Mouse (Mus musculus) liver, embryonic 11.5 days (tissue): Measurements from ENCODE around the gene Tmem217. TPM values are rescaled to one million over a fixed set of nuclear protein-coding genes. Genes with fewer than 3 reads are reported as not detected.

ENCODE experiments used
- ATAC-seq: fragments of 200-750 bp; cut with Nextera tagmentation; replicated peaks from 2 replicates; pipeline ENCODE4 v1.8.0; 2017; ENCODE audit warnings: moderate number of reproducible peaks, mild to moderate bottlenecking, moderate TSS enrichment, moderate library complexity; ENCODE audit not compliant: low FRiP score
- DNase-seq: peaks from one replicate; pipeline ENCODE4 v3.0.0-alpha.2; 2017; ENCODE audit warnings: low spot score
- H3K27ac ChIP-seq: fragments of 300-500 bp; sonication (generic); 2 replicates; pipeline ENCODE4 v1.5.1; 2014; ENCODE audit warnings: mild to moderate bottlenecking, low read depth, low read length, control low read depth
- H3K27me3 ChIP-seq: fragments of 300-500 bp; sonication (generic); replicated peaks from 2 replicates; pipeline ENCODE4 v1.6.1; 2014; ENCODE audit warnings: low read length, mixed read lengths; ENCODE audit not compliant: control insufficient read depth, insufficient read depth
- H3K36me3 ChIP-seq: fragments of 300-500 bp; sonication (generic); 2 replicates; pipeline ENCODE4 v1.6.1; 2014; ENCODE audit warnings: mild to moderate bottlenecking, low read length, moderate library complexity, mixed read lengths; ENCODE audit not compliant: control insufficient read depth, insufficient read depth
- H3K4me1 ChIP-seq: fragments of 300-500 bp; sonication (generic); replicated peaks from 2 replicates; pipeline ENCODE4 v1.6.1; 2014; ENCODE audit warnings: low read length, mixed read lengths; ENCODE audit not compliant: control insufficient read depth, insufficient read depth
- H3K4me2 ChIP-seq: fragments of 300-500 bp; sonication (generic); 2 replicates; pipeline ENCODE4 v1.6.1; 2014; ENCODE audit warnings: mild to moderate bottlenecking, control low read depth, moderate library complexity
- H3K4me3 ChIP-seq: fragments of 300-500 bp; sonication (generic); 2 replicates; pipeline ENCODE4 v1.5.1; 2014; ENCODE audit warnings: low read depth, low read length, control low read depth
- H3K9ac ChIP-seq: fragments of 300-500 bp; sonication (generic); 2 replicates; pipeline ENCODE4 v1.6.1; 2014; ENCODE audit warnings: low read depth, low read length, control low read depth
- H3K9me3 ChIP-seq: fragments of 300-500 bp; sonication (generic); 2 replicates; pipeline ENCODE4 v1.6.1; 2016; ENCODE audit warnings: low read length, inconsistent platforms, mixed read lengths; ENCODE audit not compliant: control insufficient read depth
- WGBS: fragments of 180-500 bp; shearing (Covaris S2); extraction: QIAGEN DNeasy Blood & Tissue Kit; methylation state at CpG from one replicate; pipeline ENCODE4 v1.1.7; 2014; 5-methylcytosine and 5-hydroxymethylcytosine counted together
- polyA plus RNA-seq: library from polyadenylated mRNA; unstranded; fragments of >200 nt; fragmentation: Nextera tagmentation; extraction: Ambion mirVana; gene quantifications from 2 replicates; pipeline ENCODE4 v1.2.1, GENCODE M21; 2014

Gene Tmem217
- polyA plus RNA-seq, 1 experiment from 2014 or later: 0.52 TPM

DNA sequence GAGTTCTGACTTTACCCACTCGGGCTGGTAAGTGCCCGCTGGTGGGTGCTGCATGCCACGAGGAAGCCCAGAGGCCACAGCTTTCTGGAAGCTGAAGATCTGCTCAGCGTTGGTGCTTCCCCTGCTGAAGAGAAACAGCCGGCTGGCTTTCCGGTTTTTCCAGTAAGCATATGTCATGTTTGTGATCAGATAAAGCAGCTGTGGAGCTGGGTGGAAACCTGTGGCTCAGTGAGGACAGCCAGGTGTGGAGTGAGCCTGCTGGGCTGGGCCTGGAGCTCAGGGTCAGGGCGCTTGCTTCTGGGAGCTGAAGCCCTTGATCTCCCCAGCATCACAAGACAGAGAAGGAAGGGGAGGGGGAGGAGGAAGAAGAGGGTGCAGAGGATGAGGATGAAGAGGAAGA is 4.7 kb upstream of the Tmem217 start:
- no peaks in the 10 kb centered on the region for H3K36me3 ChIP-seq
- ATAC-seq: no peak
- no peak for DNase-seq
- H3K27me3 ChIP-seq: no peaks in the 10 kb centered on the region
- no peaks in the 10 kb centered on the region for H3K9me3 ChIP-seq
- no peak overlapping the region for H3K27ac ChIP-seq
- no peak overlapping the region for H3K9ac ChIP-seq
- no peak overlapping the region for H3K4me3 ChIP-seq
- 74% methylated on average over 7 of the region's 7 CpGs for WGBS
- H3K4me2 ChIP-seq: no peak overlapping the region
- H3K4me1 ChIP-seq: peaks cover 6% of the 10 kb centered on the region

DNA sequence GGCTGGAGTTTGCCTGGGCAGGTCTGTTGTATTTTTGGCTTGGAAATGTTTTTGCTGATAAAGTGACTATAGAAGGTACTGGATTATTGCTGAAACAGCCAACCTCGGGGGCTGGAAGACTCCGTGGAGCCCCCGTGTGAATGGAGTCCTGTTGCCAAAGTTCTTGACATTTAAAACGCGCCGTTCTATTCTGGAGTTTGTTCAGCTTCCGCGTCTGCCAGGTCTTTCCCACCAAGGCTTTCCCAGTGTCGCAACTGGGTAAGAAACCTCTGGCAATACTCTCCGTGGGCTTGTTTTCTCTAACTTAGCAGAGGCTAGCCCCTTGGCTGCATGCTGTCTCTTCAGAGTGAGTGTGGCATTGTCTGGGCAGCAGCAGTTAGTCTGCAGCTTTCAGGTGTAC is 4.3 kb upstream of the Tmem217 start:
- DNase-seq (no peak), ATAC-seq (no peak)
- H3K27me3 ChIP-seq: no peaks in the 10 kb centered on the region
- H3K4me1 ChIP-seq: peaks cover 6% of the 10 kb centered on the region
- no peak overlapping the region for H3K9ac ChIP-seq
- WGBS: 85% methylated on average over 10 of the region's 10 CpGs
- no peaks in the 10 kb centered on the region for H3K9me3 ChIP-seq
- no peaks in the 10 kb centered on the region for H3K36me3 ChIP-seq
- H3K4me3 ChIP-seq: no peak overlapping the region
- no peak overlapping the region for H3K4me2 ChIP-seq
- H3K27ac ChIP-seq: no peak overlapping the region

DNA sequence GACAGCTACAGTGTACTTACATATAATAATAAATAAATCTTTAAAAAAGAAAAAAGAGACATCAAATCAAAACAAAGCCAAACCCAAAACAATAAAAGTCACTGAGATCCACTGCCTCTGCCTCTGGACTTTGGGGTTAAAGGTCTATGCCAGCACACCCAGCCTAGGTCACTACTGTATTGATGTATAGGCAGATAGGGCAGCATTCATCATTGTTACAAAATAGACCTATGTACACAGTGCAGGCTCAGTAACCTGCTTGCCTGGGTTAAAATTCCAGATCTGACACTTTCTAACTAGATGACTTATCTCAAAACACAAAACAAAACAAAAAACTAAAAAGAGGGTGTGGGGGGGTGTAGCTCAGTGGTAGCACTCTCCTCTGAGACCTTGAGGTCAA is 2.0 kb upstream of the Tmem217 start:
- Histone ChIP-seq H3K9ac (no peak overlapping the region), H3K27ac (no peak overlapping the region), H3K36me3 (no peaks in the 10 kb centered on the region), H3K9me3 (no peaks in the 10 kb centered on the region), H3K4me2 (no peak overlapping the region), H3K27me3 (no peaks in the 10 kb centered on the region), H3K4me1 (peaks cover 21% of the 10 kb centered on the region), H3K4me3 (no peak overlapping the region)
- DNase-seq (no peak), ATAC-seq (no peak)

DNA sequence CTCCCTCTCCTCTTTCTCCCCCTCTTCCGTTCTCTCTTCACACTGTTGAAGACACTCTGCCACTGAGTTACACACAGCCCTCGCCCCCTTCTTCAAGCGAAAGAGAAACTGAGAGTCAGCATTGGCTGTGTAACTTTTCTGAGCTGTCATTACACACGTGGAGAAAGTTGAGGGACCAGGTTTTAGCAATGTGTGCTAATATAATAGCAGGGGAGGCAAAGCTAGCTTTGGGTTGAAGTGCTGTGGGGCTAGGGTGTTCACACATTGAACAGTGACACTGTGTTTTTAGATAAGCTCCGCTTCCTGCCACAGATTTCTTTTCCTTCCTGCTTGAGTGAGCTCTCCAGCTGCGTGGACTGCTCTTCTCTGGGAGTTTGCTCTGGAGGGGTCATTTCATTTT is 1.2 kb downstream of the Tmem217 start:
- DNase-seq: no peak
- WGBS: 32% methylated on average over 6 of the region's 6 CpGs

DNA sequence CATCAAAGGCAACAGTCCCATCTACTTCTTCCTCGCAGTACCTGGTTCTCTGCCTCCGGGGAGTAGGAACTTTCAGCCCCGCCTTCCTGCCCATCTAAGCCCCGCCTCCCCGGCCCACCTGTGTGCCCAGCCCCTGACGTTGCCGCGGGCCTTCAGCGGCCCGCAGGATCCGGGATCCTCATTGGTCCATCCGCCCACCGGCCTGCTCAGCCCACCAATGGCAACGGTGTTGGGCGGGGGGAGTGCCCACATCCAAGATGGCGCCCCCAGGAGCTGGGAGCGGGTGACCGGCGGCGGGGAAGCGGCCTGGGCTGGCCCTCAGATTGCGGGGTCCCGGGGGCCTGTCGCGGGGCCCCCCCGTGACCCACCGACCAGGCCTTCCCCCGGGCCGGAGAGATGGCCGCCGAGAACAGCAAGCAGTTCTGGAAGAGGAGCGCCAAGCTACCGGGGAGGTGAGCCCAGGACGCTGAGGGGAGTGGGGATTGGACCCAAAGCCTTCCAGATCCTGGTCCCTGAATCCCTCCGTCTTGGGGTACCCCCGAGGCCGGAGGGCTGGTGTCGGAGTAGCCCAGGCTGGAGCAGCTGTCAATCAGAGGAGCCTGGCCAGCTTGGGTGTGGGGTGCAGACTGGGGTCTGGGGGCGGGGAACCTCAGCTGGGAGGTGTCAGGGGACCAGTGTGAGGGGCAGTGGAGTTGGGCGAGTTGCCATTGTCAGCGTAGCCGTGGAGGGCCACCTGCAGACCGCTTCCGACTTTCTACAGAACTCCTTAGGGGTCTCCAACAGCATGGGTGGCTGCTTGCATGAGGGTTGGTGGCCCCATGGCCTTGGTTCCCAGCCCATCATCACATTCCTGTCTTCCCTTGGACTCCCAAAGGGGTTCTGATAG is 2.4 kb downstream of the Tmem217 start, which contains the start of the genes Gm17657 and Tbc1d22b:
TSS of gene Gm17657 (minus strand) at position 96 of the 886 bp plus-strand sequence.
TSS of gene Tbc1d22b (plus strand) at position 243 of the 886 bp plus-strand sequence.
- H3K27ac ChIP-seq: peak within 1 kb of the TSS; percentile 39; the same call in 1 of the 2 replicates

More for the DNA sequence above, 1.2 kb downstream of the Tmem217 start:
- peak overlapping the region; percentile 94 for H3K4me2 ChIP-seq
- peak overlapping the region; percentile 87 for H3K4me3 ChIP-seq
- H3K27me3 ChIP-seq: no peaks in the 10 kb centered on the region
- no peak overlapping the region for H3K27ac ChIP-seq
- ATAC-seq: no peak
- no peaks in the 10 kb centered on the region for H3K36me3 ChIP-seq
- peaks cover 21% of the 10 kb centered on the region for H3K4me1 ChIP-seq
- no peaks in the 10 kb centered on the region for H3K9me3 ChIP-seq
- H3K9ac ChIP-seq: no peak overlapping the region; the same call in 1 of the 2 replicates

DNA sequence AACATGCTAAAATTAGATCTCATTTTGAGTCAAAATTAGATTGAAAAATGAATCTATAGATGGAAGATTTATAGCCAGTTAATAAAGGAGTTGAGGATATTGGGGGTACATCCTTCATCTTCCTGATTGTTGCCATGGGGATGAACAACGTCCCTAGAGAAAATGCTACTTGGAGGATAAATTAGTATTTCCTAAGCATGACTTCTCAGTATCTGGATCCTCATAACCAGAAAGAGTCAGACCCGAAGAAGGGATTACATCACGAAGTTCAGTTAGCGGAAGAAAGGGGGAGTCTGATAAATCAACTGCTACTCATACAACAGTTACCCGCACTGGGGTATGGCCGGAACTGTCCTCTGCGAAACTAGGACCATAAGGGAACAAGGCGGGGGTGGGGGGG is 3.2 kb downstream of the Tmem217 start:
- DNase-seq: no peak
- 36% methylated on average over 8 of the region's 8 CpGs for WGBS
- no peak overlapping the region for H3K27ac ChIP-seq

More for the DNA sequence above, 2.4 kb downstream of the Tmem217 start, which contains the start of the genes Gm17657 and Tbc1d22b:
- Histone ChIP-seq H3K36me3 (no peaks in the 10 kb centered on the region), H3K4me2 (peak within 1 kb of the TSS; percentile 94), H3K4me1 (peaks cover 20% of the 10 kb centered on the region), H3K4me3 (peak within 1 kb of the TSS; percentile 87), H3K9ac (peak within 1 kb of the TSS; percentile 87), H3K27me3 (no peaks in the 10 kb centered on the region), H3K9me3 (no peaks in the 10 kb centered on the region)
- under 1% methylated on average over 44 of the region's 44 CpGs for WGBS
- ATAC-seq (peak; percentile 99), DNase-seq (peak; percentile 93)

DNA sequence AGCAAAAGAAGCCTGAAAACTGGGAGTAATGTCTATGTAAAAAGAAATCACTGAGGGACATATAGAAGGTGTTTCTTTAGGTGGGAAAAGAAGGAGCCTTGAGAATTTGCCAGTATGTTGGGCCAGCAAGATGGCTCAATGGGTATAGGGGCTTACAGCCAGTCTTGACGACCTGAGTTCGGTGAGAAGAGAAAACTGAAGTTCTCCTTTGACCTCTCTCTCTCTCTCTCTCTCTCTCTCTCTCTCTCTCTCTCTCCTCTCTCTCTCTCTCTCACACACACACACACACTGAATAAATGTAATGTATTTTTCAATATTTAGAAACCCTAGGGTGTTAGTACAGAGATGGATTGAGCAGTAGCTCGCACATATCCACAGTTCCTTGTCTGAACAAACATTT is 3.7 kb downstream of the Tmem217 start:
- H3K36me3 ChIP-seq: no peaks in the 10 kb centered on the region
- ATAC-seq: no peak

More for the DNA sequence above, 3.2 kb downstream of the Tmem217 start:
- Histone ChIP-seq H3K9ac (no peak overlapping the region), H3K4me3 (peak overlapping the region; percentile 87; the same call in 1 of the 2 replicates), H3K4me2 (peak overlapping the region; percentile 94), H3K27me3 (no peaks in the 10 kb centered on the region), H3K9me3 (no peaks in the 10 kb centered on the region), H3K36me3 (no peaks in the 10 kb centered on the region), H3K4me1 (peaks cover 18% of the 10 kb centered on the region)
- ATAC-seq: no peak

DNA sequence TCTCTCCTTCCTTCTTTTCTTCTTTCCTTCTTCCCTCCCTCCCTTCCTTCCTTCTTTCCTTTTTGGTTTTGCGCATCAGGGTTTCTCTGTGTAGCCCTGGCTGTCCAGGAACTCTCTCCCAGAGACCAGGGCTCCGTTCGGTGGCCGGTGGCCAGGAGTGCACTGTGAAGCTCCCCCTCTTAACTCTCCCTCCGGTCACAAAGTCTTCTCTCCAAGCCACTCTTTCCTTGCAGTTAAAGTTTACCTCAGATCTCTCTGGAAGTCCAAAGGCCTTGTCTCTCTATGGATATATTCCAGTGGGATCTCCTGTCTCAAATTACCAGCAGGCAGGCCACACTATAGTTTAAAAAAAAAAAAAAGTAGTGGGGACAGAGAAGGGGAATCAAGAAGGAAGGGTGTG is 6.9 kb downstream of the Tmem217 start:
- peaks cover 3% of the 10 kb centered on the region for H3K4me1 ChIP-seq
- no peaks in the 10 kb centered on the region for H3K9me3 ChIP-seq
- DNase-seq (no peak), ATAC-seq (no peak)
- H3K36me3 ChIP-seq: no peaks in the 10 kb centered on the region
- no peak overlapping the region for H3K4me2 ChIP-seq
- no peaks in the 10 kb centered on the region for H3K27me3 ChIP-seq
- WGBS: 93% methylated on average over 5 of the region's 5 CpGs
- no peak overlapping the region for H3K27ac ChIP-seq
- no peak overlapping the region for H3K4me3 ChIP-seq
- no peak overlapping the region for H3K9ac ChIP-seq

More for the DNA sequence above, 3.7 kb downstream of the Tmem217 start:
- Histone ChIP-seq H3K4me2 (no peak overlapping the region), H3K9me3 (no peaks in the 10 kb centered on the region), H3K4me1 (peaks cover 15% of the 10 kb centered on the region), H3K4me3 (no peak overlapping the region), H3K27ac (no peak overlapping the region), H3K27me3 (no peaks in the 10 kb centered on the region), H3K9ac (no peak overlapping the region)
- DNase-seq: no peak
- 67% methylated on average over 3 of the region's 3 CpGs for WGBS

DNA sequence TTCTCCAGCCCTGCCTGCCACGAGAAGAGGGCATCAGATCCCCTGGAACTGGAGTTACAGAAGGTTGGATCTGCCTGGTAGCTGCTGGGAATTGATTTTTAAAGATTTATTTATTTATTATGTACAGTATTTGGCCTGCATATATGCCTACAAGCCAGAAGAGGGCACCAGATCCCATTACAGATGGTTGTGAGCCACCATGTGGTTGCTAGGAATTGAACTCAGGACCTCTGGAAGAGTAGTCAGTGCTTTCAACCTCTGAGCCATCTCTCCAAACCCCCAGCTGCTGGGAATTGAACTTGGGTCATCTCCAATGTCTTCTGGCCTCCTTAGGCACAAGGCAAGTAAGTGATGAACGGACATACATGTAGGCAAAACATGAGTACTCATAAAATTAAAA is 8.1 kb downstream of the Tmem217 start:
- Histone ChIP-seq H3K4me2 (no peak overlapping the region), H3K4me3 (no peak overlapping the region), H3K9ac (no peak overlapping the region), H3K4me1 (no peaks in the 10 kb centered on the region), H3K27ac (no peak overlapping the region), H3K36me3 (no peaks in the 10 kb centered on the region), H3K9me3 (no peaks in the 10 kb centered on the region), H3K27me3 (no peaks in the 10 kb centered on the region)
- no peak for ATAC-seq
- 72% methylated on average over 2 of the region's 2 CpGs for WGBS
- no peak for DNase-seq
